ENCODE assay signal across 22 mouse cellular contexts in genomic region chr11:37009243-37009642, GRCm38 (mm10).
"Had no signal": no experiment of that assay in that cellular context is flagged by ENCODE, and none has a peak within 500 bp of the region (broad histone marks: within the 10 kb centered on the region; RNA-seq: fewer than 3 reads in every experiment).

No protein-coding gene starts in this region.

- H3K9me3 ChIP-seq: limb, embryonic 10.5 days; limb, embryonic 13.5 days; liver, embryonic 12.5 days; liver, embryonic 15.5 days; lung, embryonic 15.5 days; megakaryocyte, embryonic 14.5 days; neural tube, embryonic 13.5 days; stomach, embryonic 15.5 days had no signal

- H3K27ac ChIP-seq: limb, embryonic 10.5 days; limb, embryonic 13.5 days; liver, embryonic 12.5 days; liver, embryonic 15.5 days; lung, embryonic 15.5 days; neural tube, embryonic 13.5 days; stomach, embryonic 15.5 days had no signal

- H3K4me1 ChIP-seq: limb, embryonic 10.5 days; limb, embryonic 13.5 days; liver, embryonic 12.5 days; liver, embryonic 15.5 days; lung, embryonic 15.5 days; megakaryocyte, embryonic 14.5 days; neural tube, embryonic 13.5 days; stomach, embryonic 15.5 days had no signal

- DNase-seq: kidney, adult 18-20 months; kidney, adult 9 months; kidney, postnatal 14 days; kidney, postnatal 4 days; liver; lung, adult 18-20 months; lung, postnatal 10 days; lung, postnatal 36 days; midbrain, embryonic 14.5 days; retina, postnatal 1 day; right cerebral cortex, postnatal 25 days; spleen, adult 18-20 months; thymus, postnatal 25 days had no signal

- H3K4me3 ChIP-seq: limb, embryonic 10.5 days; limb, embryonic 13.5 days; liver, embryonic 12.5 days; liver, embryonic 15.5 days; lung, embryonic 15.5 days; megakaryocyte, embryonic 14.5 days; neural tube, embryonic 13.5 days; stomach, embryonic 15.5 days had no signal

- H3K36me3 ChIP-seq: limb, embryonic 10.5 days; limb, embryonic 13.5 days; liver, embryonic 12.5 days; liver, embryonic 15.5 days; lung, embryonic 15.5 days; neural tube, embryonic 13.5 days; stomach, embryonic 15.5 days had no signal

- H3K27me3 ChIP-seq: limb, embryonic 13.5 days; liver, embryonic 12.5 days; liver, embryonic 15.5 days; lung, embryonic 15.5 days; megakaryocyte, embryonic 14.5 days; neural tube, embryonic 13.5 days; stomach, embryonic 15.5 days had no signal

- H3K4me2 ChIP-seq: limb, embryonic 13.5 days; liver, embryonic 12.5 days; liver, embryonic 15.5 days; lung, embryonic 15.5 days; midbrain, embryonic 11.5 days; neural tube, embryonic 13.5 days; stomach, embryonic 15.5 days had no signal

- ATAC-seq: liver, embryonic 12.5 days had no signal

- H3K9ac ChIP-seq: limb, embryonic 13.5 days; liver, embryonic 12.5 days; liver, embryonic 15.5 days; lung, embryonic 15.5 days; neural tube, embryonic 13.5 days; stomach, embryonic 15.5 days had no signal
